ENCODE assay signal across 26 mouse cellular contexts in the genomic region with DNA sequence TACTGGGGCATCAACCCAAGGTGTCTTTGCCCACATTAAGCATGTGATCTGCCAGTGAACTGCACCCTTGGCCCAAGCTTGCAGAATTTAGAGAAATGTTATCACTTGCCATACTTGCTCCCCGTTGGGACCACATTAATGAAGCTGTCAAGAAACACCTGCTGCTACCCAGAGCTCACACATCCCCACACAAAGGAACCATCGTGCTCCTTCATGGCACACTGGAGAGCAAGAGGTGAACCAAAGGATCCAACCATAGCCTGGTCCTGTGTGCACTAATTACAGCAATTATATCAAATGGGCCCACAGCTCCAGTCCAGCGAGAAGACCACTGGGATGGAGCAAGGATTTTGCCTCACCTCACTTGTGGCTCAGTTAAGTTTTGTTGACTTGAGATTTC.
A peak's percentile ranks its signal among the peaks of the same experiment; 100 is the strongest.
DNase-seq lines count a peak whose midpoint lies in the region; ATAC-seq lines count a peak whose summit lies in the region.
"Had no signal": no experiment of that assay in that cellular context is flagged by ENCODE, and none has a peak within 500 bp of the region (broad histone marks: within the 10 kb centered on the region; RNA-seq: fewer than 3 reads in every experiment).

No protein-coding gene starts in this region.

- H3K9ac ChIP-seq in embryonic facial prominence, embryonic 12.5 days, result no peak overlapping the region
- H3K9ac ChIP-seq in limb, embryonic 11.5 days (ENCODE audit: low read length), result no peak overlapping the region
- H3K9ac ChIP-seq: embryonic facial prominence, embryonic 13.5 days; embryonic facial prominence, embryonic 15.5 days; forebrain, embryonic 12.5 days had no signal

- H3K36me3 ChIP-seq in embryonic facial prominence, embryonic 12.5 days, result no peaks in the 10 kb centered on the region
- no peaks in the 10 kb centered on the region for H3K36me3 ChIP-seq in embryonic facial prominence, embryonic 10.5 days (replicated peaks)
- H3K36me3 ChIP-seq in limb, embryonic 11.5 days (ENCODE audit: control insufficient read depth, insufficient read depth, low read length), result no peaks in the 10 kb centered on the region
- no peaks in the 10 kb centered on the region for H3K36me3 ChIP-seq in limb, embryonic 10.5 days
- H3K36me3 ChIP-seq: embryonic facial prominence, embryonic 13.5 days; embryonic facial prominence, embryonic 15.5 days; forebrain, embryonic 10.5 days; forebrain, embryonic 12.5 days; G1E had no signal

- no peaks in the 10 kb centered on the region for H3K9me3 ChIP-seq in embryonic facial prominence, embryonic 12.5 days
- H3K9me3 ChIP-seq in embryonic facial prominence, embryonic 10.5 days, result no peaks in the 10 kb centered on the region
- no peaks in the 10 kb centered on the region for H3K9me3 ChIP-seq in limb, embryonic 11.5 days (ENCODE audit: control insufficient read depth, low read length)
- no peaks in the 10 kb centered on the region for H3K9me3 ChIP-seq in limb, embryonic 10.5 days (replicated peaks)
- H3K9me3 ChIP-seq: embryonic facial prominence, embryonic 13.5 days; embryonic facial prominence, embryonic 15.5 days; forebrain, embryonic 10.5 days; forebrain, embryonic 12.5 days; G1E had no signal

- no peak for DNase-seq in embryonic facial prominence, embryonic 10.5 days (ENCODE audit: low spot score)
- DNase-seq in limb, embryonic 11.5 days (ENCODE audit: low spot score), result no peak
- no peak for DNase-seq in limb, embryonic 10.5 days (ENCODE audit: low spot score)
- peak; percentile 16 for DNase-seq in Muller cell, postnatal 12 days (ENCODE audit: inconsistent ontology term)
- peak; percentile 50 for DNase-seq in retina, postnatal 1 day
- no peak for DNase-seq in layer of hippocampus, postnatal 10 days (ENCODE audit: low spot score in 2 of 2)
- DNase-seq: adrenal gland, adult 2 months; adrenal gland, postnatal 10 days; adrenal gland, postnatal 25 days; B cell, adult 2 months; cerebellum, adult 11 months; cerebellum, adult 18-20 months; cerebellum, adult 8-10 months; cerebellum, adult 9-11 months; cerebellum, postnatal 14 days; cerebellum, postnatal 36 days had no signal

- H3K4me1 ChIP-seq in embryonic facial prominence, embryonic 12.5 days, result no peaks in the 10 kb centered on the region
- H3K4me1 ChIP-seq in embryonic facial prominence, embryonic 10.5 days, result peaks cover 4% of the 10 kb centered on the region; the same call in 1 of the 2 replicates
- no peaks in the 10 kb centered on the region for H3K4me1 ChIP-seq in limb, embryonic 11.5 days (ENCODE audit: control insufficient read depth, insufficient read depth, low read length)
- H3K4me1 ChIP-seq in limb, embryonic 10.5 days, result peaks cover 9% of the 10 kb centered on the region; the same call in 1 of the 2 replicates
- H3K4me1 ChIP-seq: embryonic facial prominence, embryonic 13.5 days; embryonic facial prominence, embryonic 15.5 days had no signal

- 54% methylated on average over 3 of the region's 3 CpGs for WGBS in embryonic facial prominence, embryonic 12.5 days
- 61% methylated on average over 3 of the region's 3 CpGs for WGBS in embryonic facial prominence, embryonic 10.5 days
- 69% methylated on average over 3 of the region's 3 CpGs for WGBS in limb, embryonic 11.5 days
- 73% methylated on average over 3 of the region's 3 CpGs for WGBS in limb, embryonic 10.5 days

- ATAC-seq in embryonic facial prominence, embryonic 12.5 days (ENCODE audit: insufficient number of reproducible peaks, insufficient read depth, low FRiP score, low TSS enrichment), result 0 out of 2 replicates have a peak, but pooled peaks have one; percentile 41
- peak; percentile 28; the same call in 1 of the 2 replicates for ATAC-seq in limb, embryonic 11.5 days (ENCODE audit: insufficient number of reproducible peaks, low FRiP score, low TSS enrichment, low read depth)
- ATAC-seq: CD4-positive, CD25-positive, alpha-beta regulatory T cell, adult 4 months; forebrain, embryonic 14.5 days; forebrain, embryonic 16.5 days had no signal

- H3K4me2 ChIP-seq in embryonic facial prominence, embryonic 12.5 days (replicated peaks), result no peak overlapping the region
- no peak overlapping the region for H3K4me2 ChIP-seq in limb, embryonic 11.5 days (ENCODE audit: low read depth, severe bottlenecking)
- H3K4me2 ChIP-seq: embryonic facial prominence, embryonic 13.5 days; embryonic facial prominence, embryonic 15.5 days; forebrain, embryonic 12.5 days had no signal

- no peaks in the 10 kb centered on the region for H3K27me3 ChIP-seq in embryonic facial prominence, embryonic 12.5 days
- H3K27me3 ChIP-seq in embryonic facial prominence, embryonic 10.5 days (replicated peaks; ENCODE audit: low read depth, poor library complexity, severe bottlenecking), result no peaks in the 10 kb centered on the region
- H3K27me3 ChIP-seq in limb, embryonic 11.5 days (ENCODE audit: control insufficient read depth, insufficient read depth, low read length), result no peaks in the 10 kb centered on the region
- no peaks in the 10 kb centered on the region for H3K27me3 ChIP-seq in limb, embryonic 10.5 days (ENCODE audit: low read depth, poor library complexity, severe bottlenecking)
- H3K27me3 ChIP-seq: embryonic facial prominence, embryonic 13.5 days; embryonic facial prominence, embryonic 15.5 days; forebrain, embryonic 12.5 days had no signal

- H3K4me3 ChIP-seq in embryonic facial prominence, embryonic 12.5 days, result no peak overlapping the region
- no peak overlapping the region for H3K4me3 ChIP-seq in embryonic facial prominence, embryonic 10.5 days
- H3K4me3 ChIP-seq in limb, embryonic 11.5 days (ENCODE audit: low read depth, low read length), result no peak overlapping the region
- no peak overlapping the region for H3K4me3 ChIP-seq in limb, embryonic 10.5 days
- H3K4me3 ChIP-seq: embryonic facial prominence, embryonic 13.5 days; embryonic facial prominence, embryonic 15.5 days; erythroblast, embryonic 14.5 days; forebrain, embryonic 10.5 days; forebrain, embryonic 12.5 days had no signal

- no peak overlapping the region for H3K27ac ChIP-seq in embryonic facial prominence, embryonic 12.5 days
- no peak overlapping the region for H3K27ac ChIP-seq in embryonic facial prominence, embryonic 10.5 days (replicated peaks)
- no peak overlapping the region for H3K27ac ChIP-seq in limb, embryonic 11.5 days (replicated peaks; ENCODE audit: low read depth, low read length)
- no peak overlapping the region for H3K27ac ChIP-seq in limb, embryonic 10.5 days
- H3K27ac ChIP-seq: embryonic facial prominence, embryonic 13.5 days; embryonic facial prominence, embryonic 15.5 days; forebrain, embryonic 10.5 days; forebrain, embryonic 12.5 days had no signal

Comparison
In these comparisons a context has a peak if more than half of its experiments do, and no peak if none do; other contexts are left out.
1. DNase-seq: peak in Muller cell, postnatal 12 days (single experiment) and retina, postnatal 1 day (single experiment); none in embryonic facial prominence, embryonic 10.5 days (single experiment), limb, embryonic 11.5 days (single experiment), limb, embryonic 10.5 days (single experiment) and layer of hippocampus, postnatal 10 days (0 of 2).